Mouse (Mus musculus) hindbrain, embryonic 11.5 days (tissue): ENCODE measurements around the gene Lancl1. TPM values are rescaled to one million over a fixed set of nuclear protein-coding genes. Genes with fewer than 3 reads are reported as not detected.

Source experiments
- ATAC-seq: fragments of 200-750 bp; cut with Nextera tagmentation; 2 replicates; pipeline ENCODE4 v1.8.0; 2017; ENCODE audit warnings: mild to moderate bottlenecking, moderate TSS enrichment, moderate library complexity; ENCODE audit not compliant: low FRiP score
- DNase-seq: peaks from one replicate; pipeline ENCODE4 v3.0.0-alpha.2; 2015; ENCODE audit warnings: low spot score
- H3K27ac ChIP-seq: fragments of 300-500 bp; sonication (generic); 2 replicates; pipeline ENCODE4 v1.5.1; 2014; ENCODE audit warnings: mild to moderate bottlenecking, low read depth, low read length
- H3K27me3 ChIP-seq: fragments of 300-500 bp; sonication (generic); 2 replicates; pipeline ENCODE4 v1.6.1; 2014; ENCODE audit warnings: mild to moderate bottlenecking, low read length, moderate library complexity, mixed read lengths; ENCODE audit not compliant: control insufficient read depth, insufficient read depth
- H3K36me3 ChIP-seq: fragments of 300-500 bp; sonication (generic); 2 replicates; pipeline ENCODE4 v1.6.1; 2014; ENCODE audit warnings: mild to moderate bottlenecking, low read length, moderate library complexity, mixed read lengths; ENCODE audit not compliant: control insufficient read depth, insufficient read depth
- H3K4me1 ChIP-seq: fragments of 300-500 bp; sonication (generic); replicated peaks from 2 replicates; pipeline ENCODE4 v1.6.1; 2014; ENCODE audit warnings: low read length, mixed read lengths; ENCODE audit not compliant: control insufficient read depth, insufficient read depth
- H3K4me2 ChIP-seq: fragments of 300-500 bp; sonication (generic); replicated peaks from 2 replicates; pipeline ENCODE4 v1.6.1; 2014; ENCODE audit warnings: mild to moderate bottlenecking, low read depth, low read length
- H3K4me3 ChIP-seq: fragments of 300-500 bp; sonication (generic); 2 replicates; pipeline ENCODE4 v1.5.1; 2014; ENCODE audit warnings: low read depth, low read length
- H3K9ac ChIP-seq: fragments of 300-500 bp; sonication (generic); 2 replicates; pipeline ENCODE4 v1.6.1; 2014; ENCODE audit warnings: low read depth, low read length
- H3K9me3 ChIP-seq: fragments of 300-500 bp; sonication (generic); 2 replicates; pipeline ENCODE4 v1.6.1; 2016; ENCODE audit warnings: low read length; ENCODE audit not compliant: control insufficient read depth
- WGBS: fragments of 180-500 bp; shearing (Covaris S2); extraction: QIAGEN DNeasy Blood & Tissue Kit; methylation state at CpG from one replicate; pipeline ENCODE4 v1.1.7; 2014; 5-methylcytosine and 5-hydroxymethylcytosine counted together
- polyA plus RNA-seq: library from polyadenylated mRNA; unstranded; fragments of >200 nt; fragmentation: Nextera tagmentation; extraction: Ambion mirVana; gene quantifications from 2 replicates; pipeline ENCODE4 v1.2.1, GENCODE M21; 2014

The Lancl1 gene
- polyA plus RNA-seq: 99.4 and 111 TPM in 2 replicates

DNA sequence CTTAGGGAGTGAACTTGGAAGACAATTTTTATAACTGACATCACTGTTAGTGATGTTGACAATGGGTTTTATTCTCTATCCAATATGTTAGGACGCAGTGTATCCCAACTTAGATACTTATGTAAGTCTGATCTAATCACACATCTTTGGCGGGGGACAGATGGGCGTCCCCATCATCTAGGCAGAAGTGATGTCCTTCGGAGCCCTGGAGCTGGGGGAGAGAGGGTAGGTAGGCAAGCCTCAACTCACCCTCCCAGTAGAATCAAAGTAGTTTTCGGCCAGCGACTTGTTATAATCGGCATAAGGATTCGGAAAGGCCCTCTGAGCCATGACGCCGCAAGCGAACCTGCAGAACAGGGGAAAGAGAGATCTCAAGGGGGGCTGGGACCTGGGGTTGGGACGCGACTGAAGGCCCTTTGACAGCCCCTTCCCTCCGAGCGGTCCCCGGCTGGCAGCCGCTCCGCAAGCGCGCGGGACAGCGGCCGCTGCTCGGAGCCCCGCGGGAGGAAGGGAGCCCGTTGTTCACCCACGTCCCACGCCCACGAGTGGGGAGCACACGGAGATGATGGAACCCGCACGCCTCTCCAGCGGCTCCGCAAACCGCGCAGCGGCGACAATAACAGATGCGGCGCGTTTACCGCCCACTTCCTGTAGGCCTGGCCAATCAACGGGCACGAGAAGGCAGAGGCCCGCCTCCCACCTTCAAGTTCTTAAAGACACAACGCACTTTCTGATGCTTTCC lies at the start of gene Lancl1:
Lancl1 (minus strand) TSS at position 627 of the 742 bp plus-strand sequence.
- H3K27ac ChIP-seq: no peak within 1 kb of the TSS

DNA sequence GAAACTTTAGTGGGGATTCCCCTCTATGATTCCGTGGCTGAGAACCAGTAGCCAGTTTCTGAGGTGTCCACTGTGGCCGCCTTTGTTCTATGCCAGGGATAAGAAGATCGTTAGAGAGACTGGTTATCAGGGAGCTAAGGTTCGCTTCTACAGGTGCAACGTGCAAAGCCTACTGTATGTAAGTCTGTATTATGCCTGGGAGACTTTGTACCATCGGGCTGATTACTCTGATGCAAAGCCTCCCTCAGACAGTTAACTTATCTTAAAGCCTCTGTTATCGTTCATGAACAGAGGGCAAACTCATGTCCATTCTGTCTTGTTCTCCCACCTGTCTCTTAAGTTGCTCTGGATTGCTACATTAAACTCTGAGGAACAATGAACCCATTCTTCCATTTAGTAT lies 40.5 kb upstream of the Lancl1 start:
- Histone ChIP-seq H3K9ac (no peak overlapping the region), H3K4me2 (no peak overlapping the region), H3K27ac (no peak overlapping the region), H3K4me3 (no peak overlapping the region), H3K9me3 (no peaks in the 10 kb centered on the region), H3K36me3 (no peaks in the 10 kb centered on the region), H3K27me3 (no peaks in the 10 kb centered on the region), H3K4me1 (no peaks in the 10 kb centered on the region)
- no peak for DNase-seq
- 85% methylated on average over 7 of the region's 7 CpGs for WGBS
- no peak for ATAC-seq

More for the DNA sequence above, at the start of gene Lancl1:
- no peaks in the 10 kb centered on the region for H3K9me3 ChIP-seq
- peak; percentile 97 for ATAC-seq
- H3K27me3 ChIP-seq: no peaks in the 10 kb centered on the region
- no peaks in the 10 kb centered on the region for H3K36me3 ChIP-seq
- peak; percentile 91 for DNase-seq
- H3K4me3 ChIP-seq: peak within 1 kb of the TSS; percentile 92
- WGBS: under 1% methylated on average over 46 of the region's 47 CpGs
- H3K9ac ChIP-seq: peak within 1 kb of the TSS; percentile 82
- H3K4me2 ChIP-seq: peak within 1 kb of the TSS; percentile 75
- H3K4me1 ChIP-seq: no peaks in the 10 kb centered on the region

DNA sequence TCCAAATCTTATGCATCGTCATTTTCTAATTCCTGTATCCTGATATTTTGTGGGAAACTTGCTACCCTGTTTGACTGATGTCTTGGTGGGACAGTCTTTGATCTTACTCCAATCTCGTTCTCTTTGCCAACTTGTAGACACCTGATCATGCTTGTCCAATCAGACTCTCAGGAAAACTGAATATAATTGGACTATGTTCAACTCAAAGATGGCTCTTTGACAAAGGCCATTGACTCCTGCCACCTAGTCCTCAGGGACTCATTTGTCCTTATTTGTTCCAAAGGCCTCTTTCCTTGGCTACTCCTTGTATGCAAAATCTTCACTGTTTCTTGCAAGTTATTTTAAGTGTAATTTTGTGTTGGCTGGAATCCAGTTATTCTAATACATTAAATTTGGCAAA lies 40.0 kb upstream of the Lancl1 start:
- WGBS: 81% methylated on average over 2 of the region's 2 CpGs
- no peak overlapping the region for H3K4me3 ChIP-seq
- DNase-seq: no peak
- H3K36me3 ChIP-seq: no peaks in the 10 kb centered on the region
- no peaks in the 10 kb centered on the region for H3K4me1 ChIP-seq
- no peak for ATAC-seq
- H3K27ac ChIP-seq: no peak overlapping the region
- H3K27me3 ChIP-seq: no peaks in the 10 kb centered on the region
- no peak overlapping the region for H3K9ac ChIP-seq
- no peak overlapping the region for H3K4me2 ChIP-seq
- H3K9me3 ChIP-seq: no peaks in the 10 kb centered on the region

DNA sequence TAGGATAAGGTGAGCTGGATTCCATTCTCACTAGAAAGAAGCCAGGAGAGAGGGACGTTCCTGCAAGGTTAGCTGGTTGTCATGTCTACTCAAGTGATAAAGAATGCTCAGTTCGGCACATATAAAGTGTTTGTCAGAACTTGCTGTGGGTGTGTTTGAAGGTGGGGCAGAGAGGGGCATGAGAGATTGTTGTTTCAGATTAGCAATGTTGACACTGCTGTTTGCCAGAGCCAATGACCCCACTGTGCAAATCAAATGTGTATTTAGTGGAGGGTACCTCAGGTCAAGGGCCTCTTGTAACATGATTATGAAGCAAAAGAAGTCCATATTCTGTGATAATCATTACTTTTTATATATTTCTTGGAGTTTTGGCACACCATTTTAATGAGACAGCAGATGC lies 39.1 kb upstream of the Lancl1 start:
- Histone ChIP-seq H3K27ac (no peak overlapping the region), H3K27me3 (no peaks in the 10 kb centered on the region), H3K4me1 (no peaks in the 10 kb centered on the region), H3K9me3 (no peaks in the 10 kb centered on the region), H3K4me3 (no peak overlapping the region), H3K9ac (no peak overlapping the region), H3K36me3 (no peaks in the 10 kb centered on the region), H3K4me2 (no peak overlapping the region)
- DNase-seq: no peak
- 63% methylated on average over 2 of the region's 2 CpGs for WGBS
- ATAC-seq: no peak

DNA sequence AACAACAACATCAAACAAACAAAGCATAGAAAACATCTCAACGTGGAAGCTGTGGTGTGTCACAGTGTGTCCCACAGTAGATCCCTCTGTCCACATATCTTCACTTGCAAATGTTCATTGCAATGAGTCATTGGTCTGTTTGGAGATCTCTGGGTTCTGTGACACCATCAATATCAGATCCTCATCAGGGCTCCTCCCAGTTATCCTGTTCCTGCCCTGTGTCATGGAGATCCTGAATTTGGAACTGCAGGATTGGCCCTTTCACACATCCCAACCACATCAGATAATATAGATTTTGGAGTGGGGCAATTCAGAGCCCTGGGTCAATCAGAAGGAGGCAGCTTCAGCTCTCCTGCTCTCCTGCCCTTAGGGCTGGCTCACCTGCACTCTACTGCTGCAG lies 28.9 kb upstream of the Lancl1 start:
- H3K9ac ChIP-seq: no peak overlapping the region
- no peak overlapping the region for H3K4me2 ChIP-seq
- H3K27ac ChIP-seq: no peak overlapping the region
- WGBS: 71% methylated on average over 1 of the region's 1 CpGs
- ATAC-seq: no peak
- H3K36me3 ChIP-seq: no peaks in the 10 kb centered on the region
- no peaks in the 10 kb centered on the region for H3K27me3 ChIP-seq
- no peaks in the 10 kb centered on the region for H3K4me1 ChIP-seq
- no peak overlapping the region for H3K4me3 ChIP-seq
- DNase-seq: no peak
- no peaks in the 10 kb centered on the region for H3K9me3 ChIP-seq

DNA sequence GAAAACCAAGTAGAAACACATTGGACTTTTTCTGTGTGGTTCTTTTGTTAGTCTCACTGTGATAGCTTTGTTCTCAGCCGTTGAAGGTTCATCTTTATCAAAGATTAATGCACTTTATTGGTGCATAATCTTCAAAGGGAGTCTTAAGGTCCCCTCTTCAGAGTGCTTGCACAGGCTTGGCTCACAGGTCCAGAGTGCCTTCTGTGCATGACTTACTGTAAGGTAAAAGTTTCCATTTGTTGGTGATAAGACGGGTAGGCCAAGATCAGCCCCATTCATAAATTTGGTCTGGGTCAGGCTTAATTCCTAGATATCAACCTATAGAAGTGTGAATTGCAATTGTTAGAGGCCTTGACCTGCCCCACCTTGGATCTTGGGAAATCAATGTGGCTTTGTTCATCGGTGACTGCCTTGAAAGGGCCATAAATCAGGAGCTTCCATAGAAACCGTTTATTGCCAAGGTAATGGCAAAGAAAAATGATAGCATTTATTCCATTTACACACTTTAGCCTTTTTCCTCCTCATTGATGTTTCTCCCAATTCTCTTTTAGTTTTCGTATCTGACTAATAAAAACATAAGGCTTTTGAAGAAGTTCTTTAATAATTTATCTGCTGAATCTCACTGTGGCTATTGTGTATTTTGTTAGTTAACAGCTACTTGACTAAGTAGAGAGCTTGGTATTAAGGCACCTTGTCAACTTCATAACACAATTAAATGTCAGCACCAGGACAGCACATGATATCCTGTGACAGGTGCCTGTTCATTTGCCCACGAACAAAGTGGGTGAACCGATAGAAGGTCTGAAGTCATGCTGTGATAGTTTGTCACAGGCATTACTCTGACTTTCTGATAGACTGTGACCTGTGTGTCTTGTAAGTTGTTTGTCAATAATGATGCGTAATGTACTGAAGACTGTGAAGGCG lies 26.9 kb upstream of the Lancl1 start:
- ATAC-seq: no peak
- no peaks in the 10 kb centered on the region for H3K36me3 ChIP-seq
- no peak overlapping the region for H3K27ac ChIP-seq
- H3K4me2 ChIP-seq: no peak overlapping the region
- H3K9ac ChIP-seq: no peak overlapping the region
- 77% methylated on average over 9 of the region's 9 CpGs for WGBS
- DNase-seq: no peak
- H3K4me3 ChIP-seq: no peak overlapping the region
- H3K27me3 ChIP-seq: no peaks in the 10 kb centered on the region
- H3K9me3 ChIP-seq: no peaks in the 10 kb centered on the region
- no peaks in the 10 kb centered on the region for H3K4me1 ChIP-seq

DNA sequence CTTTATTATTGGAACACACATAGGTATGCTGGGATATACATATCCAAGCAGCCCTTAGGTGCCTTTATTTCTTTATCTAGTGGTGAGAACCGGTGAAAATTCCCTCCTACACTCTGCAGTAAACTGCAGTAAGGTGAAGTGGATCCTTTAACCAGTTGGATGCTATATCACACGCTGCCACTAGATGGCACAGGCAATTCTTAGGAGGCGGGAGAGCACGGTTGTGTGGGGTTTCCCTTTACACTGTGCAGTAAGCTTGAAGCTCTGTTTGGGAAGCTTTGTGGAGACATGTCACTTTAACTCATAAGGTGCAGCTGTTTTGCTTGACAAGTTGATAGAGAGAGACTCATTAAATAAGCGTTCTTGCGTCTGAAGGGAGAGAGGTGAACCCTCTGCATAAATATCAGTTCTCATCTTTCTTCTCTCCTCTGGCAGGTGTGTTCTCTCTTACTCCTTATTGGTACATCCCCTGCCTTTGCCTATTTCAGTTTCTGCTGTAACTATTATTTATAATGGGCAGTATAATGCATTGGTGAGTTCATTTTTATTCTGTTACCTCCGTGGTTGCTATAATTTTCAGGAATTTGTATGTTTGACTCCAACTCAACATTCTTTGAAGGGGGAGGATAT lies 22.9 kb upstream of the Lancl1 start:
- Histone ChIP-seq H3K27me3 (no peaks in the 10 kb centered on the region), H3K36me3 (no peaks in the 10 kb centered on the region), H3K4me1 (no peaks in the 10 kb centered on the region), H3K4me3 (no peak overlapping the region), H3K9ac (no peak overlapping the region), H3K4me2 (no peak overlapping the region), H3K9me3 (no peaks in the 10 kb centered on the region), H3K27ac (no peak overlapping the region)
- ATAC-seq (peak; percentile 82), DNase-seq (peak; percentile 83)
- 12% methylated on average over 7 of the region's 7 CpGs for WGBS

DNA sequence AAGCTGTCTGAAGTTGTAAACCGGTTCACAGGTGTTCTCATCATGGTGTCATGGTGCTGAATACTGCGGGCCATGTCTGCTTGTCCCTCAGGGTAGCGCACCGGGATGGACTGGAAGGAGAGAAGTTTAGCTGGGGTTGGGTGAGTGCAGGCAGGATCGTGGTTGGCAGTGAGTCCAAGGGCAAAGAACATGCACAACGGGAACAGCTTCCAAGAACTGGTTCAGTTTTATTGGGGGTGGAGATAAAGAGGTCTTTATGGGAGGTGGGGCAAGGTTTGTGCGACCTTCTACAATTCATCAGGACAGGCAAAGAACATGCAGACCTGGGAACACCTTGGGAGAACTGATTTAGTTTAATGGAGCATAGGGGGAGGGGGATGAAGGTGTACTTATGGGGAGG lies 17.1 kb upstream of the Lancl1 start:
- no peak overlapping the region for H3K27ac ChIP-seq
- 89% methylated on average over 7 of the region's 7 CpGs for WGBS
- no peak overlapping the region for H3K4me2 ChIP-seq
- no peak overlapping the region for H3K4me3 ChIP-seq
- no peaks in the 10 kb centered on the region for H3K9me3 ChIP-seq
- ATAC-seq (no peak), DNase-seq (no peak)
- H3K36me3 ChIP-seq: no peaks in the 10 kb centered on the region
- H3K27me3 ChIP-seq: no peaks in the 10 kb centered on the region
- no peak overlapping the region for H3K9ac ChIP-seq
- no peaks in the 10 kb centered on the region for H3K4me1 ChIP-seq
